Mouse (Mus musculus) neutrophil, adult 5-6 weeks (primary cell): ENCODE measurements around the gene Vwc2. TPM values are rescaled to one million over a fixed set of nuclear protein-coding genes. Genes with fewer than 3 reads are reported as not detected.

Source experiments
- ATAC-seq: fragments of 151-379, 151-347 bp; 2 replicates; pipeline ENCODE4 v1.8.0; 2017; ENCODE audit warnings: mild to moderate bottlenecking, moderate TSS enrichment; ENCODE audit not compliant: insufficient number of reproducible peaks, poor library complexity, low FRiP score, severe bottlenecking; ENCODE audit errors: extremely low read depth
- total RNA-seq: library from RNA; stranded (forward); fragments of 200-1000 nt; gene quantifications from 2 replicates; pipeline ENCODE4 v1.2.3, GENCODE M21; 2017

Gene Vwc2
- total RNA-seq, 1 experiment from 2014 or later: not detected

- no peak for ATAC-seq
Measured at GRCm38 (mm10) chr11:11182705-11183104, 68.7 kb downstream of the Vwc2 start.

GRCm38 (mm10) chr11:11223162-11223561, 109.1 kb downstream of the Vwc2 start:
- no peak for ATAC-seq

GRCm38 (mm10) chr11:11239346-11239745, 125.3 kb downstream of the Vwc2 start:
- no peak for ATAC-seq

- no peak for ATAC-seq
Measured at GRCm38 (mm10) chr11:11242694-11243377, 128.8 kb downstream of the Vwc2 start.

- ATAC-seq: no peak
Measured at GRCm38 (mm10) chr11:11257348-11257747, 143.3 kb downstream of the Vwc2 start.

- ATAC-seq: no peak
Measured at GRCm38 (mm10) chr11:11280128-11280527, 166.1 kb downstream of the Vwc2 start.

- no peak for ATAC-seq
Measured at GRCm38 (mm10) chr11:11283512-11283911, 169.5 kb downstream of the Vwc2 start.
